Mouse (Mus musculus) hindbrain, postnatal 0 days (tissue): ENCODE results near the gene Gzma. TPM values are rescaled to one million over a fixed set of nuclear protein-coding genes. Genes with fewer than 3 reads are reported as not detected.
A peak's percentile ranks its signal among the peaks of the same experiment; 100 is the strongest.

Experiments
- ATAC-seq: fragments of 200-750 bp; cut with Nextera tagmentation; 2 replicates; pipeline ENCODE4 v1.8.0; 2017; ENCODE audit warnings: mild to moderate bottlenecking, moderate TSS enrichment, moderate library complexity
- DNase-seq: peaks from one replicate; pipeline ENCODE4 v3.0.0-alpha.2; 2015; ENCODE audit warnings: low spot score
- H3K27ac ChIP-seq: fragments of 300-500 bp; sonication (generic); 2 replicates; pipeline ENCODE4 v1.5.1; 2014; ENCODE audit warnings: mild to moderate bottlenecking
- H3K27me3 ChIP-seq: fragments of 300-500 bp; sonication (generic); 2 replicates; pipeline ENCODE4 v1.6.1; 2014; ENCODE audit warnings: low read length, mixed read lengths; ENCODE audit not compliant: insufficient read depth
- H3K36me3 ChIP-seq: fragments of 300-500 bp; sonication (generic); 2 replicates; pipeline ENCODE4 v1.6.1; 2014; ENCODE audit warnings: low read length, mixed read lengths; ENCODE audit not compliant: insufficient read depth
- H3K4me1 ChIP-seq: fragments of 300-500 bp; sonication (generic); 2 replicates; pipeline ENCODE4 v1.6.1; 2014; ENCODE audit warnings: antibody characterized with exemption, low read length, mixed read lengths; ENCODE audit not compliant: insufficient read depth
- H3K4me2 ChIP-seq: fragments of 300-500 bp; sonication (generic); 2 replicates; pipeline ENCODE4 v1.6.1; 2014; ENCODE audit warnings: low read depth, mild to moderate bottlenecking, low read length, moderate library complexity, mixed read lengths
- H3K4me3 ChIP-seq: fragments of 300-500 bp; sonication (generic); 2 replicates; pipeline ENCODE4 v1.5.1; 2014; ENCODE audit warnings: low read length
- H3K9ac ChIP-seq: fragments of 300-500 bp; sonication (generic); replicated peaks from 2 replicates; pipeline ENCODE4 v1.6.1; 2014; ENCODE audit warnings: mild to moderate bottlenecking, low read length, moderate library complexity, mixed read lengths
- H3K9me3 ChIP-seq: fragments of 300-500 bp; sonication (generic); 2 replicates; pipeline ENCODE4 v1.6.1; 2016; ENCODE audit warnings: low read length, mixed read lengths
- CTCF ChIP-seq: IDR thresholded peaks from 2 replicates; pipeline ENCODE4 v1.5.1; 2016; ENCODE audit warnings: antibody characterized with exemption, control low read depth, low read depth
- WGBS: fragments of 180-500 bp; shearing (Covaris S2); extraction: QIAGEN DNeasy Blood & Tissue Kit; methylation state at CpG from one replicate; pipeline ENCODE4 v1.1.7; 2014; 5-methylcytosine and 5-hydroxymethylcytosine counted together
- polyA plus RNA-seq: library from polyadenylated mRNA; unstranded; fragments of >200 nt; fragmentation: Nextera tagmentation; extraction: Ambion mirVana; gene quantifications from 2 replicates; pipeline ENCODE4 v1.2.1, GENCODE M21; 2015
- total RNA-seq: library from RNA; depleted of rRNA; stranded (reverse); fragments of >200 nt; gene quantifications from 2 replicates; pipeline ENCODE4 v1.2.3, GENCODE M21; 2014; rRNA removed

Gene Gzma
- total RNA-seq (not detected in 2 replicates), polyA plus RNA-seq (not detected in 2 replicates)

DNA sequence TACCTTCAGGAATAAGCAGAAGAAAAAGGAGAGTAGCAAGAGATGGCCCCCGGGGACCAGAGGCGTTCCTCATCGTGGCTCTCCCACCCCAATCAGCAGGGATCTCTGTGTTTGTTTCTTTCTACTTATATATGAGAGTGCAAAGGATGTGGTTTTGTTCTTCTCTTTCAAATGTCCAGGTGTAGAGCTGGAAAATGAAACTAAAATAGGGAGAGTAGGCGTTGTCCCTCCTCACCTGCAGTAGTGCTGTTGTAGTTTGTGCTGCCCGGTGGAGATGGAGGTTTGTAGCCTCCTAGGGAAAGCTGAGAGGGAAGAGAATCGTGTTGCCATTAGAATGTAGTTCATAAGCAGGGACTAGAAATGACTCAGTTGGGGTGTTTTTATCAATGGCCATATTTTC lies at the start of gene Gzma:
Gzma (minus strand) TSS at position 103 of the 400 bp plus-strand sequence.
- TF ChIP-seq CTCF = no peak

DNA sequence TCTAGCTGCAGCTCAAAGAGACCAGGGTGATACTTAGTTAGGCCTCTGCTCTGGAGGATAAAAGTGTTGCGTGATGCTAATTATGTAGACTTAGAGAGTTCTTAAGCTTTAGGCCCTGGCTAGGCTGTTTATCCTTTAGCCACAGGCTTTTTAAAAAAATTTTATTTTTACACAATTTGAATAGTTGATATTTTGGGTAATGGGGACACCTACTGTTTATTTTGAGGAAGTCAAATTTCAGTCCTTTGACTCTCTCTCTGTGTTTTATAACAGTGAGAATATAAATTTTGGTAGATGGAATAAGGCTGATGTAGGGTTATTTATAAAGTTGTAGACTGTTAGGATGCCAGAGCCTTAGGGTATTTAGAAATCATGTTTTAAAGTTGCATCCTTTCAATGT lies 38.8 kb upstream of the Gzma start:
- WGBS = 93% methylated on average over 1 of the region's 1 CpGs
- peak; percentile 28 for DNase-seq
- no peak overlapping the region for H3K9ac ChIP-seq

More for the DNA sequence above, at the start of gene Gzma:
- WGBS = 86% methylated on average over 6 of the region's 6 CpGs
- Histone ChIP-seq H3K27me3 (no peaks in the 10 kb centered on the region), H3K4me3 (no peak within 1 kb of the TSS), H3K9me3 (no peaks in the 10 kb centered on the region), H3K36me3 (no peaks in the 10 kb centered on the region), H3K9ac (no peak within 1 kb of the TSS), H3K27ac (no peak within 1 kb of the TSS), H3K4me2 (no peak within 1 kb of the TSS), H3K4me1 (no peaks in the 10 kb centered on the region)
- ATAC-seq = no peak
- DNase-seq = no peak

GRCm38 (mm10) chr13:113129974-113130373 lies 29.2 kb upstream of the Gzma start:
- no peaks in the 10 kb centered on the region for H3K4me1 ChIP-seq
- no peaks in the 10 kb centered on the region for H3K36me3 ChIP-seq
- ATAC-seq (peak; percentile 78), DNase-seq (peak; percentile 71)
- no peak overlapping the region for H3K4me2 ChIP-seq
- H3K27me3 ChIP-seq = no peaks in the 10 kb centered on the region
- TF ChIP-seq CTCF = no peak
- no peak overlapping the region for H3K9ac ChIP-seq
- H3K4me3 ChIP-seq = no peak overlapping the region
- 48% methylated on average over 1 of the region's 1 CpGs for WGBS
- 0 out of 2 replicates have a peak overlapping the region, but pooled peaks have one; percentile 3 for H3K27ac ChIP-seq
- no peaks in the 10 kb centered on the region for H3K9me3 ChIP-seq

More for the DNA sequence above, 38.8 kb upstream of the Gzma start:
- H3K9me3 ChIP-seq = no peaks in the 10 kb centered on the region
- H3K4me1 ChIP-seq = no peaks in the 10 kb centered on the region
- H3K4me2 ChIP-seq = no peak overlapping the region
- H3K4me3 ChIP-seq = no peak overlapping the region
- ATAC-seq = no peak
- no peaks in the 10 kb centered on the region for H3K36me3 ChIP-seq
- no peaks in the 10 kb centered on the region for H3K27me3 ChIP-seq
- H3K27ac ChIP-seq = no peak overlapping the region
- TF ChIP-seq CTCF = peak; percentile 46

- Histone ChIP-seq H3K4me3 (no peak overlapping the region), H3K9ac (no peak overlapping the region), H3K36me3 (no peaks in the 10 kb centered on the region), H3K9me3 (no peaks in the 10 kb centered on the region), H3K4me1 (no peaks in the 10 kb centered on the region), H3K27ac (no peak overlapping the region), H3K27me3 (no peaks in the 10 kb centered on the region), H3K4me2 (no peak overlapping the region)
- WGBS = 89% methylated on average over 14 of the region's 14 CpGs
- no peak for ATAC-seq
- no peak for TF ChIP-seq CTCF
- DNase-seq = no peak
Observed at GRCm38 (mm10) chr13:113121326-113121725, 20.5 kb upstream of the Gzma start.

- no peak overlapping the region for H3K27ac ChIP-seq
- H3K9ac ChIP-seq = no peak overlapping the region
- TF ChIP-seq CTCF = no peak
- DNase-seq = no peak
- H3K4me1 ChIP-seq = no peaks in the 10 kb centered on the region
- H3K4me3 ChIP-seq = no peak overlapping the region
- 88% methylated on average over 17 of the region's 17 CpGs for WGBS
- no peaks in the 10 kb centered on the region for H3K9me3 ChIP-seq
- no peaks in the 10 kb centered on the region for H3K36me3 ChIP-seq
- H3K4me2 ChIP-seq = no peak overlapping the region
- ATAC-seq = no peak
- H3K27me3 ChIP-seq = no peaks in the 10 kb centered on the region
Observed at GRCm38 (mm10) chr13:113120324-113121237, 19.8 kb upstream of the Gzma start.

- no peak overlapping the region for H3K9ac ChIP-seq
- peak; percentile 12 for DNase-seq
- H3K36me3 ChIP-seq = no peaks in the 10 kb centered on the region
- 32% methylated on average over 4 of the region's 4 CpGs for WGBS
- H3K4me2 ChIP-seq = no peak overlapping the region
- no peak for TF ChIP-seq CTCF
- no peak overlapping the region for H3K27ac ChIP-seq
- H3K27me3 ChIP-seq = no peaks in the 10 kb centered on the region
- no peaks in the 10 kb centered on the region for H3K9me3 ChIP-seq
- no peaks in the 10 kb centered on the region for H3K4me1 ChIP-seq
- H3K4me3 ChIP-seq = no peak overlapping the region
- 0 out of 2 replicates have a peak, but pooled peaks have one; percentile 51 for ATAC-seq
Observed at GRCm38 (mm10) chr13:113118977-113119376, 18.2 kb upstream of the Gzma start.

DNA sequence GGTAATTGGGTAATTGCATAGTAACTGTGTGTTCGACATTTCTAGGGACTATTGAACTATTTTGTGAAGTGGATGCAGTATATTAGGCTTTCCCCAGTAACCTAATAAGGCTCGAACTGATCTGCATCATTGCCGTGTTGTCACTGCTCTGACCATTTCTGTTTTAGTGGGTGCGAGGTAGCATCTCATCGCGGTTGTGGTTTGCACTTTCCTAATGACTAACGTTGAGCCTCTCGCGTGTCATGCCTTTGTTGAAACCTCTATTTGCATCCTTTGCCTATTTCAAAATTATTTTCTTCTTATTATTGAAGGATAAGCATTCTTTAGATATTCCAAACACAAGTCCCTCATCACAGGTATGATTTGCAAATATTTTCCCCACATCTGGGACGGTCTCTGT lies 4.0 kb upstream of the Gzma start:
- Histone ChIP-seq H3K4me3 (no peak overlapping the region), H3K4me1 (no peaks in the 10 kb centered on the region), H3K27me3 (no peaks in the 10 kb centered on the region), H3K36me3 (no peaks in the 10 kb centered on the region), H3K27ac (no peak overlapping the region), H3K9ac (no peak overlapping the region), H3K4me2 (no peak overlapping the region), H3K9me3 (no peaks in the 10 kb centered on the region)
- DNase-seq (no peak), ATAC-seq (no peak)
- WGBS = 94% methylated on average over 10 of the region's 10 CpGs
- TF ChIP-seq CTCF = no peak
